Mouse (Mus musculus) heart, embryonic 13.5 days (tissue): ENCODE data around the gene Surf1. TPM values are rescaled to one million over a fixed set of nuclear protein-coding genes. Genes with fewer than 3 reads are reported as not detected.
"Not testable (repeated sequence)": the region's sequence is repeated elsewhere in the genome, so short reads cannot be mapped to it uniquely, and the experiment has no call there.

Experiments
- ATAC-seq: fragments of 200-750 bp; cut with Nextera tagmentation; 2 replicates; pipeline ENCODE4 v1.8.0; 2017; ENCODE audit warnings: moderate TSS enrichment; ENCODE audit not compliant: insufficient number of reproducible peaks, low FRiP score, low TSS enrichment; ENCODE audit errors: extremely low read depth
- H3K27ac ChIP-seq: fragments of 300-500 bp; sonication (generic); replicated peaks from 2 replicates; pipeline ENCODE4 v1.5.1; 2015; ENCODE audit warnings: moderate library complexity, mild to moderate bottlenecking, inconsistent platforms
- H3K27me3 ChIP-seq: fragments of 300-500 bp; sonication (generic); replicated peaks from 2 replicates; pipeline ENCODE4 v1.6.1; 2015; ENCODE audit warnings: mild to moderate bottlenecking, inconsistent platforms
- H3K36me3 ChIP-seq: fragments of 300-500 bp; sonication (generic); 2 replicates; pipeline ENCODE4 v1.6.1; 2015; ENCODE audit warnings: mild to moderate bottlenecking, inconsistent platforms
- H3K4me1 ChIP-seq: fragments of 300-500 bp; sonication (generic); 2 replicates; pipeline ENCODE4 v1.6.1; 2015; ENCODE audit warnings: inconsistent platforms
- H3K4me2 ChIP-seq: fragments of 300-500 bp; sonication (generic); 2 replicates; pipeline ENCODE4 v1.6.1; 2015; ENCODE audit warnings: inconsistent platforms, mild to moderate bottlenecking, moderate library complexity
- H3K4me3 ChIP-seq: fragments of 300-500 bp; sonication (generic); 2 replicates; pipeline ENCODE4 v1.5.1; 2015; ENCODE audit warnings: moderate library complexity, mild to moderate bottlenecking, inconsistent platforms
- H3K9ac ChIP-seq: fragments of 300-500 bp; sonication (generic); 2 replicates; pipeline ENCODE4 v1.6.1; 2015; ENCODE audit warnings: inconsistent platforms, mild to moderate bottlenecking, moderate library complexity
- H3K9me3 ChIP-seq: fragments of 300-500 bp; sonication (generic); 2 replicates; pipeline ENCODE4 v1.6.1; 2016; ENCODE audit warnings: inconsistent platforms
- WGBS: fragments of 180-500 bp; shearing (Covaris S2); methylation state at CpG from one replicate; pipeline ENCODE4 v1.1.7; 2015; ENCODE audit warnings: mixed read lengths; 5-methylcytosine and 5-hydroxymethylcytosine counted together
- polyA plus RNA-seq: library from polyadenylated mRNA; unstranded; fragments of >200 nt; fragmentation: Nextera tagmentation; extraction: Ambion mirVana; gene quantifications from 2 replicates; pipeline ENCODE4 v1.2.1, GENCODE M21; 2015

Surf1 gene
- polyA plus RNA-seq, 1 experiment from 2014 or later = 43.4 TPM

DNA sequence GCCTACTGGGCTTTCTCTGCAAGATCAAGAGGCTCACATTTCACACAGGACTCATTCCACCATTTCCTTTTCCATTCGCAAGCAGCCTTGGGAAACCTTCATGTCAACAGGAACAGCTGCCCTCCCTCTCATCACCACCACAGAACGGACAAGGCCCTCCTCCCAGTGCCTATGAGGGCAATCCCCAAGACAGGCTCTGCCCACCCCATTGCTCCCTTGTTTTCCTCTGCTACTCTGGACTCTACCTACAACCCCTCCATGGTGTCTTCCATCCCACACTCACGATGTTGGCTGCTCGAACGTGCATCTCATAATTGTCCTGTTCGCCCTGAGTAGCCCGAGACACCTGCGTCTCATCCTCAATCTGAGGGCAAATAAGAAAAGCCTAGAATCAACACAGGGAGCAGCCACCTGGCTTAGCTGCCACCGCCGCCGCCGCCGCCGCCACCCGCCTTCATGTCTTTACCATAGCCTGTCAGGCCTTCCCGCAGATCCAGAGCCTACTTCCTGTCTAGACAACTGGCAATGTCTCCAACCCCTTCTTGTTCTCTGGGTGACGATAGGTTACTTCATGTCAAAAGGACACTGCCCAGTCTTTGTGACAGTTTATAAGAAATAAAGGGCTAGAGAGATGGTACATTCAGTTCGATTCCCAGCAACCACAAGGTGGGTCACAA is 7.5 kb downstream of the Surf1 start:
- peak overlapping the region; percentile 96 for H3K4me3 ChIP-seq
- peak overlapping the region; percentile 94 for H3K9ac ChIP-seq
- no peaks in the 10 kb centered on the region for H3K27me3 ChIP-seq
- no peak for ATAC-seq
- peaks cover 43% of the 10 kb centered on the region for H3K4me1 ChIP-seq
- H3K36me3 ChIP-seq = peaks cover 67% of the 10 kb centered on the region
- no peaks in the 10 kb centered on the region for H3K9me3 ChIP-seq
- WGBS = 76% methylated on average over 18 of the region's 18 CpGs
- peak overlapping the region; percentile 90 for H3K4me2 ChIP-seq
- H3K27ac ChIP-seq = no peak overlapping the region; the same call in 1 of the 2 replicates

DNA sequence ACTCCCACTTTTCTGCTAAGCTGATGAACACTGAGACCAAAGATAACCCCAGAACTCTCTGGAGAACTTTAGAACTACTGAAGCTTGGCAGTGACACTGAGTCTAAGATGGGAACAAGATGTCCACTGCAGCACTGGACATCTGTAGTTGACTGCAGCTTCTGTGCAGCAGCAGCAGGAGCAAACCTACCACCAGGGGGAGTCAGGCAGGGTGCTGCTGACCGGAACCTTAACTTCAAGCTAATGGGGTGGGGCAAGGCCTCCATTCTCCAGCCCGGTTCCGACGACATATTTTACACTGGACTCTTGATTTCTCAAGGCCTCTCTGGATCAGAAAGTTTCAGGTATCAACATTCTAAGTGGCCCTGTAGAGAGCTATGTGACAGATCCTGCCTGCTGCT is 9.2 kb downstream of the Surf1 start:
- peaks cover 50% of the 10 kb centered on the region for H3K36me3 ChIP-seq
- H3K27me3 ChIP-seq = no peaks in the 10 kb centered on the region
- H3K4me2 ChIP-seq = no peak overlapping the region
- H3K27ac ChIP-seq = no peak overlapping the region
- WGBS = 56% methylated on average over 4 of the region's 4 CpGs
- H3K4me3 ChIP-seq = no peak overlapping the region
- H3K9me3 ChIP-seq = no peaks in the 10 kb centered on the region
- no peak overlapping the region for H3K9ac ChIP-seq
- peaks cover 42% of the 10 kb centered on the region for H3K4me1 ChIP-seq
- ATAC-seq = no peak

DNA sequence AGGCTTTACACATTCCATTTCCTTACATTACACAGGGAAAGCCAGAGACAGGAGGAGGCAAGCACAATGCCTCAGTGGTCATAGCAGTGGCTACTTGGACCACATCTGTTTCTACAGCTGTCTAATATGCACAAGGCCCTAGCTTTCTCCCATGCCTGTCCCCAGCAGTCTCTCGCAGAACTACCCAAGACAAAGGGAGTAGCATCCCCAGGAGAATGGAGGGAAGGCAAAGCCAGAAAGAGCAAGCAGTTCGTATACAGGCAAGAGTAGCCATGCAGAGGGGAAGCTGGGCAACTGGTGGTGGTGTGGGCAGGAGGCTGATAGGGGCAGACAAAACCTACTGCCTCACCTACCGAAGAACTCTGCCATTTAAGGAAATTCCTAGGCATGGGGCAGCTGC is 9.9 kb downstream of the Surf1 start:
- no peak overlapping the region for H3K4me2 ChIP-seq
- H3K9ac ChIP-seq = no peak overlapping the region
- no peaks in the 10 kb centered on the region for H3K9me3 ChIP-seq
- H3K4me1 ChIP-seq = peaks cover 42% of the 10 kb centered on the region
- no peak overlapping the region for H3K4me3 ChIP-seq
- peaks cover 43% of the 10 kb centered on the region for H3K36me3 ChIP-seq
- H3K27me3 ChIP-seq = no peaks in the 10 kb centered on the region
- 89% methylated on average over 3 of the region's 3 CpGs for WGBS
- ATAC-seq = no peak
- no peak overlapping the region for H3K27ac ChIP-seq

DNA sequence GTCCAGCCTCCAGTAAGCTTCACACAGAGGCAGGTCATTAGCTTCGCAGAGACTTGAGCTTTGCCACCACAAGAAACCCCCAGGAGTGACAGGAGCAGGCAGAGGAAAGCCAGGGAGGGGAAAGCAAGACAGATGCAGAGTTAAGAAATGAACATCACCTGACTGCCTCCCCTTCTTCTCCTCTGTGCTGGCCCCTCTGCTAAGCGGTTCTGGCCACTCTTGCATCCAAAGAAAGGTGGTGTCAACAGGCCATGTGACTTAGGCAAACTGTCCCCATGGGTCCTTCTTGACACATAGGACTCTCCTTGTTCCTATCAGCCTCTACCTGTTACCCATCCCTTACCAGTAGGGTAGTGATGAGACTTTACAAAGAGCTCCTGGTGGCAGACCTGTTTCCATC is 10.4 kb downstream of the Surf1 start:
- no peak for ATAC-seq
- WGBS = 80% methylated on average over 2 of the region's 2 CpGs
- H3K9ac ChIP-seq = no peak overlapping the region

DNA sequence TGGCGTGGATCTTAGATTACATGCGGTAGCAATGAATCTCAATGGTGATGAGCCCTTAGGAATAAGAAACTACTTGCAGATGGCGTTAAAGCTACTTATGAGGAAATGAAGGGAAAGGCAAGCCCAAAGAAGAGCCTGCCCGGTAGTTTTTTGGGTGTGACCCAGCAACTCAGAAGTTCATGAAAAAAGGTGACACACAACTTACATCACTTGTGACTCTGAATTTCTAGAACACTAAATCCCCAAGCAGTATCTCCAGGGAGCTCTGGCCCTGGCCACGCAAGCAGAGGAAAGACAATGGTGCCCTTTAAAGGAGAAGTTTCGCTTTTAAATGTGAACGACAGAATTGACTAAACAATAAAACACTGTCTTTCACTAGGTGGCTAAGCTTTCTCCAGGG is 13.0 kb downstream of the Surf1 start:
- peaks cover 29% of the 10 kb centered on the region for H3K4me1 ChIP-seq
- H3K4me3 ChIP-seq = peak overlapping the region; percentile 81
- 12% methylated on average over 7 of the region's 7 CpGs for WGBS
- peak overlapping the region; percentile 87 for H3K9ac ChIP-seq
- H3K36me3 ChIP-seq = peaks cover 61% of the 10 kb centered on the region
- no peak for ATAC-seq
- peak overlapping the region; percentile 93 for H3K27ac ChIP-seq
- H3K9me3 ChIP-seq = no peaks in the 10 kb centered on the region
- peak overlapping the region; percentile 81 for H3K4me2 ChIP-seq
- no peaks in the 10 kb centered on the region for H3K27me3 ChIP-seq

More for the DNA sequence above, 10.4 kb downstream of the Surf1 start:
- Histone ChIP-seq H3K9me3 (no peaks in the 10 kb centered on the region), H3K4me2 (no peak overlapping the region), H3K4me1 (peaks cover 46% of the 10 kb centered on the region), H3K27ac (no peak overlapping the region), H3K36me3 (peaks cover 41% of the 10 kb centered on the region), H3K27me3 (no peaks in the 10 kb centered on the region), H3K4me3 (no peak overlapping the region)

DNA sequence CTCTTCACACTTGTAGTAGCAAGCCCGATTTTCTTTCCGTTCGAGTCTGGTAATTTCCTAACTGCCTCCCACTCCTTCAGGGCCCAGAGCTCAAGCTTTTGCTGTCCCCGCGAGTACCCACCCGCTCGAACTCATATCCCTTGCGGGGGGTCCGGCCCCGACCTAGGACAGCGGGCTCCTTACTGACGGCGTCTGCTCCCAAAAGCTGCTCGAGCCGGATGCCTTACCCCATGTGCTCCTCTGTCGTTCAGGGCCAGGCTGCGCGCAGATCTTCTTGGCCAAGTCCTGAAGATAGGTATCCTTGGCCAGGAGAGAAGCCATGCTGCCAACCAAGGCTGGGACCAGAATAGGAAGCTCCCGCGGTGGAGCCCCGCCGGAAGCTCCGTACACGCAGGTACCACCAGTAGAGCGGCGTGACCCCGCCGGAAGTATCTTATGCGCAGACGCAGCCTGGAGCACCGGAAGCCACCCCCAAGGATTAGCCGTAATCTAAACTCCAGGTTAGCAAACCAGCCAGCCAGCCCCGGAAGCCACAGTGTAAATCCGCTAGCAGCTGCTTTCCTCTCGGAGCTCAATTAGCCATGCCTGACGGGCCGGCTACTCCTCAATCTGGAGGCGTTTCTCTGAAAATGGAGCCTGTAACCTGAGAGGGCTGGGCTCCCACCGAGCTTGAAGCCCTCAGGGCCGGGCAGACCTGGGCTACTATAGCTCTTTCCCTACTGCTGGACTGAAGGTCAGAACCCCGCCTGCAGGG is 13.7 kb downstream of the Surf1 start, which contains the start of gene Surf6:
Surf6 (minus strand) TSS at position 413 of the 754 bp plus-strand sequence.
- WGBS = under 1% methylated on average over 41 of the region's 41 CpGs
- Histone ChIP-seq H3K9ac (peak within 1 kb of the TSS; percentile 87), H3K36me3 (peaks cover 61% of the 10 kb centered on the region), H3K4me2 (peak within 1 kb of the TSS; percentile 81), H3K27ac (peak within 1 kb of the TSS; percentile 93), H3K4me1 (peaks cover 24% of the 10 kb centered on the region), H3K9me3 (no peaks in the 10 kb centered on the region), H3K27me3 (no peaks in the 10 kb centered on the region), H3K4me3 (peak within 1 kb of the TSS; percentile 81)
- ATAC-seq = peak; percentile 84

DNA sequence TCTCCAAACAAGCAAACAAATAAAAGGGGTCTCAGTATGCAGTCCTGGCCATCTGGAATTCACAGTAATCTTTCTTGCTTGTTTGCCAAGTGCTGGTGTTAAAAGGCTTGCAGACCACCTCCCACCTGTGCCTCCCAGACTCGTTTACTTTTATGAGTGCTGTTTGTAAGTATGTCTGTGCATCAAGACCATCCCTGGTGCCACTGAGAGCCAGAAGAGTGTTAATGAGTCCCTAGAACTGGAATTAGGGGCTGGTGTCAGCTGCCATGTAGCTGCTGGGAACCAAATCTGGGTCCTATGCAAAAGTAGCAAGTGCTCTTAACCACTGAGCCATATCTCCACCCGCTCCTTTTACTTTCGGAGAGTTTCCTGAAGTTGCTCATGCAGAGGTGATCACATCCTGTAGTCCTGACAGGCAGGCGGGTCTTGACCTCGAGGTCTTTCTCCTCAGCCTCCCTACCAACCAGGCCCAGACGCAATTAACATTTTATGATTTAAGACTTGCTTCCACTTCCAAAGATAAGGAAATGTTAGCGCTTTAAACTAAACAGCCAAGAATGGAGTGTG is 14.4 kb downstream of the Surf1 start:
- no peak for ATAC-seq
- peaks cover 24% of the 10 kb centered on the region for H3K4me1 ChIP-seq
- peak overlapping the region; percentile 87 for H3K9ac ChIP-seq
- 9% methylated on average over 7 of the region's 7 CpGs for WGBS
- peak overlapping the region; percentile 93; the same call in 1 of the 2 replicates for H3K27ac ChIP-seq
- peak overlapping the region; percentile 81 for H3K4me3 ChIP-seq
- no peaks in the 10 kb centered on the region for H3K27me3 ChIP-seq
- peak overlapping the region; percentile 81 for H3K4me2 ChIP-seq
- peaks cover 61% of the 10 kb centered on the region for H3K36me3 ChIP-seq
- H3K9me3 ChIP-seq = no peaks in the 10 kb centered on the region

DNA sequence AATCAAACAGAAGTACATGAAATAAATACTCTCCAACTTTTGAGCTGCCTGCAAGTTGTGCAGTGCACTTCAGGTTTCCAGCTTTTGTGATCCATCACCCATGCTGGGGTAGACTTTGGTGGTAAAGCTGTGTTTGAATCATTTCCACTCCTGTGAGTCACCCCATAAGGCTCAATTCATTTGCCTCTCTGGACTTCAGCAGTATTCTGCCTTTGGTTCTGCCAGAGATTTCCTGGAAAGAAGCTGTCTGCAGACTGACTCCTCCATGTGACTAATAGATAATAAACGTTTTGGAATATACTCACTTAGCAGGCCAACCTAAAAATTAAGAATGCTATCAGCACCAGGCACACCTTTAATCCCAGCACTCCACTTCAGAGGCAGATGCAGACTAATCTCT is 15.6 kb downstream of the Surf1 start:
- no peak for ATAC-seq
- H3K36me3 ChIP-seq = peaks cover 61% of the 10 kb centered on the region
- no peaks in the 10 kb centered on the region for H3K27me3 ChIP-seq

DNA sequence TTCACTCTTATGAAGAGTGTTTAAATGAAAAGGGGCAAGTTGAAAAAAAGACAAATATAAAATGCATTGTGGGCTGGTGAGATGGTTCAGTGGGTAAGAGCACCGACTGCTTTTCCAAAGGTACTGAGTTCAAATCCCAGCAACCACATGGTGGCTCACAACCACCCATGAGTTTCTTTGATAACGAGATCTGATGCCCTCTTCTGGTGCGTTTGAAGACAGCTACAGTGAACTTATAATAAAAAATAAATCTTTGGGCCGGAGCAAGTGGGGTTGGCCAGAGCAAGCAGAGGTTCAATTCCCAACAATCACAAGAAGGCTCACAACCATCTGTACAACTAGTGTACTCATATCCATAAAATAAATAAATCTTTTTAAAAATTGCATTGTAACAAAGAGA is 20.4 kb downstream of the Surf1 start:
- Histone ChIP-seq H3K9me3 (no peaks in the 10 kb centered on the region), H3K4me1 (no peaks in the 10 kb centered on the region), H3K4me2 (no peak overlapping the region), H3K9ac (no peak overlapping the region), H3K27ac (no peak overlapping the region), H3K4me3 (no peak overlapping the region), H3K36me3 (peaks cover 94% of the 10 kb centered on the region), H3K27me3 (no peaks in the 10 kb centered on the region)
- no peak for ATAC-seq
- 85% methylated on average over 4 of the region's 4 CpGs for WGBS

More for the DNA sequence above, 15.6 kb downstream of the Surf1 start:
- WGBS = 43% methylated on average over 1 of the region's 1 CpGs
- H3K4me2 ChIP-seq = no peak overlapping the region
- no peak overlapping the region for H3K27ac ChIP-seq
- no peak overlapping the region for H3K4me3 ChIP-seq
- no peaks in the 10 kb centered on the region for H3K9me3 ChIP-seq
- no peak overlapping the region; the same call in 1 of the 2 replicates for H3K9ac ChIP-seq
- H3K4me1 ChIP-seq = peaks cover 24% of the 10 kb centered on the region

DNA sequence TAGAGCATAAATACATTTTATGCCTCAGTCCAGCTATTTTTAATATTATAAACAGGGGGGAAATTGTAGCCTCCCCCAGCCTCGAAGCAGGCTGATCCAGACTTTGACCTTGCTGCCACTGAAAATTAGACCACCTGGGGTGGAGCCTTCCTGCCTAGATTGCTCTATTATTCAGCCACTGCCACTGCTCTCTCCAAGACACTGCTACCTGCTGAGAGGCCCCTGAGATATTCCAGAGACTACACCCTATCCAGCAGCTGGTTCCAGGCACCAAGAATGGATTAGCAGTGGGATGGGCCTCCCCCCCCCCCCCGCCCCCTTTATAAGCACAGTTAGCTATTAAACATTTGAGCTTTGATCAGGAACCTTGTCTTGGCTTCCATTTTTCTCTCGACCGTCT is 30.2 kb downstream of the Surf1 start:
- H3K4me3 ChIP-seq, H3K27ac ChIP-seq, H3K4me1 ChIP-seq, H3K27me3 ChIP-seq, H3K9ac ChIP-seq, ATAC-seq, H3K4me2 ChIP-seq: not testable (repeated sequence)
- peaks cover 39% of the 10 kb centered on the region for H3K36me3 ChIP-seq
- H3K9me3 ChIP-seq = peaks cover 15% of the 10 kb centered on the region
- WGBS = 80% methylated on average over 4 of the region's 4 CpGs

DNA sequence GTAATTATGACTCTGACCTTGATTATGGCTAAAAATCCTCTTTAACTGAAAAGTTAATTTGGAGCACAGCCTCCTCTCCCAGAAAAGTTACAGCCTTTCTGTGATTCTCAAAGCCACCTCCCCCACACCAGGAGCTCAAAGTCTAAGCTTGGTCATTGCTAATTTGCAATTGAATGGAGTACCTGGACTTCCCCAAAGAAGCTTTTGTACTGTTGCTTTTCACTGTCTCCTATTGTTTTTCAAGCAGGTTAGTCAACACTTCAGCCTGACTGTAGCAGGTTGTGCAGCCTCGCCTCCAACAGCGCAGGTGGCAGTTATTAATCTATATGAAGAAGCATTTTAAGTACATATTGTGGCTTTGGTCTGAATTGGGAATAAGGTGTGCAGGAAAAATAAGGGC is 30.8 kb downstream of the Surf1 start:
- not testable (repeated sequence) for H3K4me1 ChIP-seq, H3K27ac ChIP-seq, H3K9ac ChIP-seq, H3K4me2 ChIP-seq, H3K4me3 ChIP-seq, H3K27me3 ChIP-seq, ATAC-seq
- peaks cover 33% of the 10 kb centered on the region for H3K36me3 ChIP-seq
- 87% methylated on average over 2 of the region's 2 CpGs for WGBS
- peaks cover 15% of the 10 kb centered on the region for H3K9me3 ChIP-seq
